Comparison of ENCODE assay signal across 12 mouse cellular contexts in the genomic region with DNA sequence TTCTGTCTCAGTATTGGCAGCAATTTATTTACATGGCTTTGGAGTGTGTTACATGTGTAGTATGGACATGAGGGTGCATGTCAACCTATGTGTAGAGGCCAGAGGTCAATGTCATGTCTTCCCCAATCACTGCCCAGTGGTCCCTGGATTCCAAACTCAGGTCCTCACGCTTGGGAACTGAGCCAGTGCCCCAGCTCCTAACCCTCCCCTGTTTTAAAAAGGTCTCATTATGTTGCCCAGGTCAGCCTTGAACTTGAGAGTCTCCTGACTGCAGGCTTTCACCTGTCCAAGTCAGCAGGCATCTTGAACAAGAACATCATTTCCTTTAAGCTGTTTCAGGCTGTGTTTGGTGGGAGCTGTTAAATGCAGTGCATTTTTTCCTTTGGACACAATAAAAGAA. TPM values are rescaled to one million over a fixed set of nuclear protein-coding genes. Genes with fewer than 3 reads are reported as not detected.
DNase-seq lines count a peak whose midpoint lies in the region; ATAC-seq and TF ChIP-seq lines count a peak whose summit lies in the region.
"Had no signal": no experiment of that assay in that cellular context is flagged by ENCODE, and none has a peak within 500 bp of the region (broad histone marks: within the 10 kb centered on the region; RNA-seq: fewer than 3 reads in every experiment).

No protein-coding gene starts in this region.

- H3K4me2 ChIP-seq in limb, embryonic 12.5 days: peak overlapping the region; percentile 76
- peak overlapping the region; percentile 63; the same call in 1 of the 2 replicates for H3K4me2 ChIP-seq in hindbrain, embryonic 15.5 days
- H3K4me2 ChIP-seq in neural tube, embryonic 15.5 days: peak overlapping the region; percentile 60

- H3K9ac ChIP-seq in limb, embryonic 12.5 days (replicated peaks): no peak overlapping the region
- H3K9ac ChIP-seq in hindbrain, embryonic 15.5 days: no peak overlapping the region
- H3K9ac ChIP-seq in neural tube, embryonic 15.5 days (replicated peaks): no peak overlapping the region

- WGBS in limb, embryonic 12.5 days: 78% methylated on average over 1 of the region's 1 CpGs
- 68% methylated on average over 1 of the region's 1 CpGs for WGBS in limb, embryonic 10.5 days
- 76% methylated on average over 1 of the region's 1 CpGs for WGBS in hindbrain, embryonic 15.5 days
- 71% methylated on average over 1 of the region's 1 CpGs for WGBS in neural tube, embryonic 15.5 days

- H3K4me3 ChIP-seq in gastrocnemius, adult 2 months: peak overlapping the region; percentile 79
- H3K4me3 ChIP-seq in limb, embryonic 12.5 days (replicated peaks): 0 out of 2 replicates have a peak overlapping the region, but pooled peaks have one; percentile 70
- no peak overlapping the region for H3K4me3 ChIP-seq in limb, embryonic 10.5 days
- no peak overlapping the region for H3K4me3 ChIP-seq in hindbrain, embryonic 15.5 days
- no peak overlapping the region; the same call in 1 of the 2 replicates for H3K4me3 ChIP-seq in neural tube, embryonic 15.5 days (replicated peaks)

- H3K4me1 ChIP-seq in limb, embryonic 12.5 days (replicated peaks): peaks cover 21% of the 10 kb centered on the region
- peaks cover 18% of the 10 kb centered on the region for H3K4me1 ChIP-seq in limb, embryonic 10.5 days
- peaks cover 31% of the 10 kb centered on the region for H3K4me1 ChIP-seq in hindbrain, embryonic 15.5 days (replicated peaks)
- H3K4me1 ChIP-seq in neural tube, embryonic 15.5 days: peaks cover 38% of the 10 kb centered on the region

- no peak for DNase-seq in gastrocnemius, adult 2 months
- no peak for DNase-seq in gastrocnemius, adult 18-20 months (ENCODE audit: low spot score)
- DNase-seq in limb, embryonic 10.5 days (ENCODE audit: low spot score): no peak
- DNase-seq in left cerebral cortex, adult 8-10 months (ENCODE audit: low spot score in 2 of 2): no peak
- DNase-seq in MN1 (ENCODE audit: low spot score): no peak
- DNase-seq: right cerebral cortex, postnatal 14 days had no signal

- 0 out of 2 replicates have a peak, but pooled peaks cover 8% of the 10 kb centered on the region for H3K27me3 ChIP-seq in limb, embryonic 12.5 days
- H3K27me3 ChIP-seq in limb, embryonic 10.5 days (ENCODE audit: low read depth, poor library complexity, severe bottlenecking): peaks cover 12% of the 10 kb centered on the region; the same call in 1 of the 2 replicates
- H3K27me3 ChIP-seq in hindbrain, embryonic 15.5 days: no peaks in the 10 kb centered on the region
- no peaks in the 10 kb centered on the region for H3K27me3 ChIP-seq in neural tube, embryonic 15.5 days (replicated peaks)

- intact Hi-C loops in gastrocnemius, adult 2 months (cut with DNase I): no loop called here

- no peak for TF ChIP-seq CTCF in gastrocnemius, adult 2 months (IDR thresholded peaks at IDR 0.05)

- no peaks in the 10 kb centered on the region for H3K9me3 ChIP-seq in limb, embryonic 12.5 days
- H3K9me3 ChIP-seq in limb, embryonic 10.5 days (replicated peaks): no peaks in the 10 kb centered on the region
- no peaks in the 10 kb centered on the region for H3K9me3 ChIP-seq in hindbrain, embryonic 15.5 days
- H3K9me3 ChIP-seq in neural tube, embryonic 15.5 days (replicated peaks): no peaks in the 10 kb centered on the region

- ATAC-seq in limb, embryonic 12.5 days (ENCODE audit: insufficient number of reproducible peaks, insufficient read depth, low FRiP score, low TSS enrichment, low read depth): no peak
- ATAC-seq in hindbrain, embryonic 15.5 days (ENCODE audit: low FRiP score, low read depth): no peak
- ATAC-seq in neural tube, embryonic 15.5 days (ENCODE audit: low FRiP score): no peak

- peaks cover 5% of the 10 kb centered on the region; the same call in 1 of the 2 replicates for H3K36me3 ChIP-seq in limb, embryonic 12.5 days
- no peaks in the 10 kb centered on the region for H3K36me3 ChIP-seq in limb, embryonic 10.5 days
- no peaks in the 10 kb centered on the region for H3K36me3 ChIP-seq in hindbrain, embryonic 15.5 days
- H3K36me3 ChIP-seq in neural tube, embryonic 15.5 days: 0 out of 2 replicates have a peak, but pooled peaks cover 3% of the 10 kb centered on the region

- peak overlapping the region; percentile 95 for H3K27ac ChIP-seq in gastrocnemius, adult 2 months
- H3K27ac ChIP-seq in limb, embryonic 12.5 days: no peak overlapping the region
- H3K27ac ChIP-seq in limb, embryonic 10.5 days: no peak overlapping the region
- H3K27ac ChIP-seq in hindbrain, embryonic 15.5 days (replicated peaks): no peak overlapping the region
- H3K27ac ChIP-seq in neural tube, embryonic 15.5 days (replicated peaks): 0 out of 2 replicates have a peak overlapping the region, but pooled peaks have one; percentile 95
- H3K27ac ChIP-seq: macrophage had no signal

RNA-seq across cellular contexts. Expression of a gene that starts 0.8 kb away (rescaled TPM):
- total RNA-seq in gastrocnemius, adult 2 months (2021): 10 to 100 TPM; 79.9 to 89.5 TPM
- 100 to 1,000 TPM; 104 to 114 TPM for total RNA-seq in gastrocnemius, adult 18-20 months (2021)
- 41.2 and 43.6 TPM in 2 replicates for polyA plus RNA-seq in limb, embryonic 12.5 days (2016; fragmentation: Nextera tagmentation; extraction: Ambion mirVana)
- 9.8 and 19.3 TPM in 2 replicates for polyA plus RNA-seq in limb, embryonic 10.5 days (2016; fragmentation: Nextera tagmentation; extraction: Ambion mirVana)
- polyA plus RNA-seq in hindbrain, embryonic 15.5 days (2015; fragmentation: Nextera tagmentation; extraction: Ambion mirVana): 133 and 138 TPM in 2 replicates
- 141 and 148 TPM in 2 replicates for polyA plus RNA-seq in neural tube, embryonic 15.5 days (2015; fragmentation: Nextera tagmentation; extraction: Ambion mirVana)
- 100 to 1,000 TPM; 819 to 855 (median 835) TPM for total RNA-seq in left cerebral cortex, adult 8-10 months (2022)

RNA-seq across cellular contexts. Expression of a gene that starts 0.9 kb away (rescaled TPM):
- under 1 TPM in 1 of 2 experiments, not detected in 1; 0.11 TPM for total RNA-seq in gastrocnemius, adult 2 months (2021)
- total RNA-seq in gastrocnemius, adult 18-20 months (2021): not detected
- polyA plus RNA-seq in limb, embryonic 12.5 days (2016; fragmentation: Nextera tagmentation; extraction: Ambion mirVana): not detected in 2 replicates
- polyA plus RNA-seq in limb, embryonic 10.5 days (2016; fragmentation: Nextera tagmentation; extraction: Ambion mirVana): not detected in 2 replicates
- polyA plus RNA-seq in hindbrain, embryonic 15.5 days (2015; fragmentation: Nextera tagmentation; extraction: Ambion mirVana): not detected in 2 replicates
- not detected in 2 replicates for polyA plus RNA-seq in neural tube, embryonic 15.5 days (2015; fragmentation: Nextera tagmentation; extraction: Ambion mirVana)
- total RNA-seq in left cerebral cortex, adult 8-10 months (2022): not detected
- polyA plus RNA-seq: CD4-positive, CD25-positive, alpha-beta regulatory T cell, adult 4 months; large intestine, adult 2 months; macrophage had no signal

RNA-seq across cellular contexts. Expression of a gene that starts 41.8 kb away (rescaled TPM):
- total RNA-seq in gastrocnemius, adult 2 months (2021): under 1 TPM; 0.08 to 0.15 TPM
- under 1 TPM; 0.16 to 0.36 TPM for total RNA-seq in gastrocnemius, adult 18-20 months (2021)
- polyA plus RNA-seq in limb, embryonic 12.5 days (2016; fragmentation: Nextera tagmentation; extraction: Ambion mirVana): 20.3 and 21.6 TPM in 2 replicates
- polyA plus RNA-seq in limb, embryonic 10.5 days (2016; fragmentation: Nextera tagmentation; extraction: Ambion mirVana): 11.0 and 13.7 TPM in 2 replicates
- 10.4 and 11.3 TPM in 2 replicates for polyA plus RNA-seq in hindbrain, embryonic 15.5 days (2015; fragmentation: Nextera tagmentation; extraction: Ambion mirVana)
- 9.5 and 15.1 TPM in 2 replicates for polyA plus RNA-seq in neural tube, embryonic 15.5 days (2015; fragmentation: Nextera tagmentation; extraction: Ambion mirVana)
- under 1 TPM in 3 of 4 experiments, not detected in 1; 0.11 to 0.30 (median 0.21) TPM for total RNA-seq in left cerebral cortex, adult 8-10 months (2022)
- polyA plus RNA-seq: macrophage had no signal

RNA-seq across cellular contexts. Expression of a gene that starts 49.4 kb away (rescaled TPM):
- total RNA-seq in gastrocnemius, adult 2 months (2021): not detected
- total RNA-seq in gastrocnemius, adult 18-20 months (2021): not detected
- not detected in 2 replicates for polyA plus RNA-seq in limb, embryonic 12.5 days (2016; fragmentation: Nextera tagmentation; extraction: Ambion mirVana)
- not detected in 2 replicates for polyA plus RNA-seq in limb, embryonic 10.5 days (2016; fragmentation: Nextera tagmentation; extraction: Ambion mirVana)
- not detected in 2 replicates for polyA plus RNA-seq in hindbrain, embryonic 15.5 days (2015; fragmentation: Nextera tagmentation; extraction: Ambion mirVana)
- polyA plus RNA-seq in neural tube, embryonic 15.5 days (2015; fragmentation: Nextera tagmentation; extraction: Ambion mirVana): not detected in 2 replicates
- under 1 TPM; 0.13 to 0.27 (median 0.25) TPM for total RNA-seq in left cerebral cortex, adult 8-10 months (2022)
- polyA plus RNA-seq: CD4-positive, CD25-positive, alpha-beta regulatory T cell, adult 4 months; large intestine, adult 2 months; macrophage had no signal

Comparison
In these comparisons a context has a peak if more than half of its experiments do, and no peak if none do; other contexts are left out.
1. H3K4me3 ChIP-seq: peak in gastrocnemius, adult 2 months (single experiment) and limb, embryonic 12.5 days (single experiment); none in limb, embryonic 10.5 days (single experiment), hindbrain, embryonic 15.5 days (single experiment) and neural tube, embryonic 15.5 days (single experiment).
2. H3K27ac ChIP-seq: peak in gastrocnemius, adult 2 months (single experiment) and neural tube, embryonic 15.5 days (single experiment); none in limb, embryonic 12.5 days (single experiment), limb, embryonic 10.5 days (single experiment) and hindbrain, embryonic 15.5 days (single experiment).
3. Peak in every context shown above with its lines, with median percentiles within 50 percentile points of each other: H3K4me2 ChIP-seq.